Mouse (Mus musculus): ENCODE results near the gene Ms4a7. TPM values are rescaled to one million over a fixed set of nuclear protein-coding genes. Genes with fewer than 3 reads are reported as not detected.
A peak's percentile ranks its signal among the peaks of the same experiment; 100 is the strongest.
"Not testable (repeated sequence)": the region's sequence is repeated elsewhere in the genome, so short reads cannot be mapped to it uniquely, and the experiment has no call there.

Gene Ms4a7
- 1 to 10 TPM in 2 of 4 experiments, under 1 TPM in 2; 0.59 to 1.9 (median 1.2) TPM for total RNA-seq (2022)

DNA sequence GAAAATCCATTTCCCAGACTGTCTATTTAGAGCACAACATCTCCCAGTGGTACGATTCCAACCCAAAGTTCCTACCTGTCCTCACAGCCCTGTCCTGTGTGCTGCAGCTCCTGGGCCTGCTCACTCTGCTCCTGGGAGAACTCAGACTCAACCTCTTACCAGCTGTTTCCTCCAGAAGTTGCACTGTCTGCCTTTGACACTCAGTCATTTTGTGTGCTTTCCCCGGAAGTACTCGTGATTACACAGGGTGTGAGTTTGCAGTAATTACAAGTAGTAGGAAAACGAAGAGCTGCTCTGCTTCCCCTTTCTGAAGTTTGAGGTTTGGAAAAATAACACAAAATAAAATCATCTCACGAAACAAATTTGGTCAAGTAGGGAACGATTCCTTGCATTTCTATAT, at the start of gene Ms4a7:
Ms4a7 (minus strand) TSS at position 215 of the 400 bp plus-strand sequence.
- no peak for DNase-seq (ENCODE audit: low spot score)

DNA sequence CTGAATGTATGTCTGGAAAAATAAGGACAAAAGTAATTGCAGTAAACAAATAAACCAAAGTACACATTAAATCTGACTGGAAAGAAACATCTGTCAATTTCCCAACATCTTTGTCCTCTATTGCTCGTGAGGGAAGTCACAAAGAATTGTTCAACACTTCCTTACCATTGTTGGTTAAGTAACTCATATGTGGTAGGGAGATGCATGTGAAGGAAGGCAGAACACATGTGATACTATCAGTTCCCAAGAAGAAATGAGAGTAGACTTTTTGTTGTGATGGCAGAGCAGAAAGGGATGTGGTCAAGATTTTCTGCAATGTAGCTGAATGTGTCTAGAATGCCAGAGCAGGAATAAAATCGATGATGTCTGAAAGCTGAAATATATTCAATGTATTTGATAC, 40.5 kb upstream of the Ms4a7 start:
- no peak for DNase-seq (ENCODE audit: low spot score)

DNA sequence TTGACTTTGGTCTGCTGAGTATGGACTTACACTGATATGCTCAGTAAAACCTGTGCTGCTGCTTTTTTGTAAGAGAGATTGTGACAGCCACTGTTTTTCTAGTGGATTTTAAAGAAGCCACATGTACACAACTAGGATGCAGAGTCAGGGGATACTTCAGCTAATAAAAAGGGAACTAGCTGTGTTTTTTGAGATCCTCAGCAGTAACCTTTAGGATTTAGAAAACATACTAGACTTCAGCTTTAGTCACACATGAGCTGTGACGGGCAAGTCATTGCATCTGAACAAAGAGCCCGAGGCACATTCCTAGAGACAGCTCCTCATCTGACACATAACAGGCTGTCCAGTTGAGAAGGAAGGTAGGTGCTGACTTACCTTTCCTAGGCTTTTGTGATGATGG, 39.3 kb upstream of the Ms4a7 start, which contains the start of gene Ms4a4a:
Ms4a4a (plus strand) TSS at position 251 of the 400 bp plus-strand sequence.
- DNase-seq (ENCODE audit: low spot score), result no peak

DNA sequence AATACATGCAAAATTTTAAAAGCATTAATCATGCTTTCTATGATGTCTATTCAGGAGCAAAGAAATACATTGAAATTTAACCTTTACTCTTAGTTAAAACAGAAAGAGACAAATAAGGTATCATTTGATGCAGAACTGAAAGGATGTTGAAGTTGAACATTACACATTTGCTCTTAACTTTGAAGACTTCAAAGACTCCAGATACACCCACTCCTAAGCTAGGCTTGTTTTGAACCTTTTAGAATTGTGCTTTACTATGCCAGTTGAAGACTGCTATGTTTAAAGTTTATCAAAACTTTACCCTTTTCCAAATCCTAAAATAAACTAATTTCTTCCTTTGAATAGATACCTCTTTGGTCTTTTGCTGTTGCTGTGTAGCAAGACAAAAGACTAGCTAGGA, 35.2 kb upstream of the Ms4a7 start:
- DNase-seq (ENCODE audit: low spot score), result no peak

DNA sequence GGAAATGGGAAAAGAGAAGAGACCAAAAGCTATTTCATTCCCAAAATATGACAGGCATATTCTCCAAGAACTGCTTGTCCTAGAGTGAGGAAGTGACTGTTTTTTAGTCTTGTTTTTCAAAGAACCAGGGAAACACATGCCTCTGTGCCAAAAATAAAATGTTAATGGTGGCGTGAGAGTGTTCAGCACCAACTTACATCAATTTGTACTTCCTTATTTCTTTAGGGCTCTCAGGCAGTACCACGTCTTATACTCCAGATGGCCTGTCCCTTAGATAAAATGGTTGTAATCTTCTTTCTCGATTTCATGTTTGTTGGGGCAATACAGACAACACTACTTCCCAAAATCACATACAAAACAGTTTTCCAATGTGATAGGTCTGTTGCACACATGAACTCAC, 32.4 kb upstream of the Ms4a7 start:
- DNase-seq (ENCODE audit: low spot score), result peak; percentile 33

DNA sequence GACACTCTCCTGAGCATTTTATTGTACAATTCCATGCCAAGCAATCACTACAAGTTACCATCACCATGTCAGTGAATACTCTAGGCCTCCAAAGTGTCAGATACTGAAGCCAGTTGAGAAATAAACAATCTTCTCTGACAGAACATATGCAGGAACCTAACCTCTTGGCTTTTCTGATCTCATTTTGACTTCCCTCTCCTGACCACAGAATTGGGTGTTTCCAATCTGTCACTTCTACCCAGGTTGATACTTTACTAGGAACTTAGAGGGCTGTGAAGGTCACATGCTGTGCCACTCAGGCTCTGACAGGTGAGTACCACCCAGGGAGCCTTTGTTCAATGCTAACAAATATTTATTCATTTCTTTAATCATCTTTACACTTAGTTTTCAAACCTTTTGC, 26.1 kb upstream of the Ms4a7 start:
- DNase-seq (ENCODE audit: low spot score), result no peak

GRCm38 (mm10) chr19:11360106-11360505, 24.2 kb upstream of the Ms4a7 start:
- DNase-seq (ENCODE audit: low spot score), result no peak

DNA sequence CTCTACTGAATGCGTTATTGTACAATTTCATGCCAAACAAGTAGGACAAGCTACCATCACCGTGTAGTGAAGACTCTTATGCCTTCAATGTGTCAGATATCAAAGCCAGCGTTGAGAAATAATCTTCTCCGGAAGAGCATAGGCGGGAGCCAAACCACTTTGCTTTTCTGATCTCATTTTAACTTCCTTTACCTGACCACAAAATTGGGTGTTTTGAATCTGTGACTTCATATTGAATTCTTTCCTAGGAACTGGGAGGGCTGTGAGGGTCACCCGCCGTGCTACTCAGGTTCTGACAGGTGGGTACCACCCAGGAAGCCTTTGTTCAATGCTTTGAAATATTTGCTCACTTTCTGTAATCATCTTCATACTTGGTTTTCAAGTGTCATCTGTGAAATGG, 19.8 kb upstream of the Ms4a7 start:
- no peak for DNase-seq (ENCODE audit: low spot score)

DNA sequence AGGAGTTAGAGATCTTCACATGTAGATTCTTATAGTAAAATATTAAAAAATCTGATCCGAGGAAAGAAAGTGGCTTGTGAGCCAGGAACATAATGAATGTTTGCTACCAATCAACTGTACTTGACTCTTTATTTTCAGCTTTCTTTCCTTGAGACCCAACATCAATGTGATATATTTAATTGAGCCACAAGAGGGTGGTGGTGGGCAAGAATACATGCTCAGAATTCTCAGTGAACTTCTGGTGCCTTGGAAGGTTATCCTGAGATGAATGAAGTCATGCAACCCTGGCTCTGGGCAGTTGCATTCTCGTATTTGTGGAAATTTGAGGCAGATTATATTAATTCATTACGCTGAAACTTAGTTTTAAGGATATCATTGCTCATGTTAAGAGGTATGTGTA, 15.9 kb upstream of the Ms4a7 start:
- DNase-seq (ENCODE audit: low spot score), result no peak

DNA sequence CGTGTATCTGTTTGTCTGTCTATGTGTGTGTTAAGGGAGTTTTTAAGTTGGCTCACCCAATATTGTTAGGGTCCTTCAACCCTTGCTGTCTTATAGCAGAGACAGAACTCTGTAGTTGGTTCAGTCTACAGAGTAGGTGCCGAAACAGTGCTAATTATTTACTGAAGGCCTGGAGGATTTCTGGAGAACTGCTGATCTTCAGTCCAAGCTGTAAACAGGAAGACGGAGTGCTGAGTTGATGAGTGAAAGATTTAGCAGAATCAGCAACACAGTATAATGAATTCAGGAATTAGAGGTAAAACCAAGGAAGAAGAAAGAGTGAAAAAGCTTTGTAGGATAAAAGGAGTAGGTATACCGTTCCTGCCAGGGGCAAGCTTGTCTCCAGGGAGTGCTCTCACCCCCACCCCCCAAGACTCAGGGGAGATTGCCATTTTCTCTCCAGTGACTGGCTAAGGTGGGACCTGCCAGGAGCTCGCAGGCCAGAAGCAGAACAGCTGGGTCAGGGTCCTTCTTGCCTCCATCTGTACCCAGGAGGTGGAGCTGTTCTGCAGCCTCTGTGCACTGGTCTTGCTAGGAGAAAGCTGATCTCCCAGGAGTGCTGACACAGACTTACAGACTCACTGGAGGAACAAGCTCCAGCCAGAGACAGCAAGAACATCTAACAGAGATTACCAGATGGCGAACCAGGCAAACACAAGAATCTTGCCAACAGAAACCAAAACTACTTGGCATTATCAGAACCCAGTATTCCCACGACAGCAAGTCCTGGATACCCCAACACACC, 13.9 kb upstream of the Ms4a7 start:
- DNase-seq (ENCODE audit: low spot score), result no peak

DNA sequence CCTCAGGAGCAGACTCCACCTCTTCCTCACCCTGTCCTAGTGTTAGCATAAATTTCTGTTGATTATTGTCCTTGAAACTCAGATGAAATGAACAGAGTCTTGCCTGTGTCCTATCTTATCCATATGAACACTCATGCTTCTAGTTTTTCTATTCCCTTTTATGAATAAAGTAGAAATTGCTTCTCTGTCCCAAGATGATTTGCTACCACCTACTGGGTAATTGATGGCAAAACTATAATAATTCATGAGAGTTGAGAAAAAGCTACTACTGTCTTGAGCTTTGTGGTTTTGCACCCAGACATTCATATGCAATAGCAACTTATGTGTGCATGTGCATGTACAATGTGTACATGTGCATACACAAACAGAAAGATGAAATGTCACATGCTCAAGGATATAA, 8.0 kb upstream of the Ms4a7 start:
- DNase-seq (ENCODE audit: low spot score), result no peak

GRCm38 (mm10) chr19:11343147-11343546, 7.2 kb upstream of the Ms4a7 start:
- no peak for DNase-seq (ENCODE audit: low spot score)

- peak; percentile 16 for DNase-seq (ENCODE audit: low spot score)
These were observed 14.8 kb downstream of the Ms4a7 start for GRCm38 (mm10) chr19:11321123-11321522.

- DNase-seq (ENCODE audit: low spot score), result no peak
These were observed 19.2 kb downstream of the Ms4a7 start for GRCm38 (mm10) chr19:11316786-11317185.

DNA sequence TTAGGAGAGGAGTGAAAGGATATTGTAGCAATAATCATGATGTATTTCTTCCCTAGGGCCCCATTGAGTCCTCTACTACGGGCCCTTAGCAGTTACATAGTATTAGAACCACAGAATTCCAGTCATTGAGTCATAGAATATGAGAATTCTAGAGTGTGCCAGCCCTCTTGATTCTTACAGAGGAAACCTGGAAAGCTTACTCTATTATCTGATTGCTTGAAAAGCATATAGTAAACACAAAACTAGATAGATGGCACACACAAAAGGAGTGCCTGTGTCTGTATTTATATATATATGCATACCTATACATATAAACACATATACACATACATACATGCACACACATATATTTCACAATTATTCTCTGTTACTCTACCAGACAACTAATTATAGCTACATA, 21.6 kb downstream of the Ms4a7 start, which contains the start of gene Ms4a14:
Ms4a14 (minus strand) TSS at position 101 of the 400 bp plus-strand sequence.
- DNase-seq (ENCODE audit: low spot score), result no peak

GRCm38 (mm10) chr19:11308888-11309287, 27.1 kb downstream of the Ms4a7 start:
- DNase-seq (ENCODE audit: low spot score), result no peak

GRCm38 (mm10) chr19:11299529-11299928, 36.4 kb downstream of the Ms4a7 start:
- DNase-seq (ENCODE audit: low spot score), result not testable (repeated sequence)

DNA sequence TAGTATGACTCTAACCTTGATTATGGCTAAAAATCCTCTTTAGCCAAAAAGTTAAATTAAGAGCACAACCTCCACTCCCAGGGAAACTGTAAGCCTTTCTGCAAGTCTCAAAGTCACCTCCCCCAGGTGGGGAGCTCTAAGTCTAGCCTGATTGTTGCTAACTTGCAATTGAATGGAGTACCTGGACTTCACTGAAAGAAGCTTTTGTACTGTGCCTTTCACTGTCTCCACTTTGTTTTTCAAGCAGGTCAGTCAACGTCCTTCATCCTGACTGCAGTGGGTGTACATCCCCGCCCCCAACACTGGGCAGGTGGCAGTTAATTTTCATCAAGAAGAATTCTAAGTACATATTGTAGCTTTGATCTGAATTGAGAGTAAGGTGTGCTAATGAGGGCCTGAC, 37.0 kb downstream of the Ms4a7 start:
- DNase-seq (ENCODE audit: low spot score), result no peak

DNA sequence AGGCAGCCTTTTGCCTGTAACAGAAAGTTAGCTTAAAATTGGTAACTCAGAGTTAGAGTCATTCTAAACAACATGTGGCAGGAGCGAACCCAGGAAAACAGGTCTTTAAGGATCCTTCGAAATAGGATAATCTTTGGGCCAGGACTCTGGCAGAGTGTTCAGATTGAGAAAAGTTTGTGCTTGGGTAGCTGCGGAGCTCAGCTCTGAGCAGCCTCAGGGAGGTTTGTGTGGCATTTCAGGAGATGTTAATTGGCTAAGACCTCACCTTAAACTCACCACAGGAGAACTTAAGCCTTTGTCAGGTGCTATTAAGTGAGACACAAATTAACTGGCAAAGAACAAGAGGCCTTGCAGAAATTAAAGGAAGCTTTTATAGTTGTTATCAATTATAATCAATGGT, 42.3 kb downstream of the Ms4a7 start:
- DNase-seq (ENCODE audit: low spot score), result not testable (repeated sequence)

- peak; percentile 20 for DNase-seq (ENCODE audit: low spot score)
These were observed 43.0 kb downstream of the Ms4a7 start for GRCm38 (mm10) chr19:11292990-11293389.

DNA sequence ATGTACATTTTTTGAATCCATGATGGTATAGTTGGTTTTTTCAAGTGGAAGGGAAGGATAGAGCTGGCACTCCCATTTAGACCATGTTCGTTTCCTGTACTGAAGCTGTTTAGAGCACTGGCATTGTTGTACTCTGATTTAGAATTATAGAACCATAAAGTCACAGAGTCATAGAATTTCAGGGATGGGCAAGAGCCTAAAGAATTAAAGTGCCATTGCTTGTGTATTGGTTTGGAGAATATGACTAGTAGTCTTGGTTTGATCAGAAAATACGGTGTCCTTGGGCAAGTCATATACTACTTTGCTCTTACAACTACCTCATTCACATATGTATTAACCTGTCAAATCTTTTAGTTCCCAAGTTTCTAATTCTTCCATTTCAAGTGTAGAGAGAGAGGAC, 52.2 kb downstream of the Ms4a7 start, which contains the start of gene Ms4a5:
Ms4a5 (minus strand) TSS at position 101 of the 400 bp plus-strand sequence.
- no peak for DNase-seq (ENCODE audit: low spot score)

DNA sequence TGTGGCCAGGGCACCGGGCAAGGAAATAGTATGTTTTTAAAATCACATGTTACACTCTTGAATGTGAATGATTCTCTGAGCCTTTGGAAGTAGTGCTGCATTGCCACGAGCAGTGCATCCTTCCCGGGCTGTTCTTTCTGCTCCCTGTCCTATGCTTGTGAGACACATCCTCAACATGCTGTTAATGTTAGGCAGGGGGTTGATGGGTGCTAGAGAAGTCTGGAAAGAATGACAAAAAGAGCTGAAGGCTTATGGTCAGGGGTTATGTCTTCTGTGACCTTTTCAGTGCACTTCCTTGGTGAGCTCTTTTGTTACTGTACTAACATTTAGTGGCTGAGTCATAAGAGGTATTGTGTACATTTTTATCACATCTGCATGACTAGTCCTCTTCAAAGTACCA, 55.7 kb downstream of the Ms4a7 start:
- DNase-seq (ENCODE audit: low spot score), result no peak

DNA sequence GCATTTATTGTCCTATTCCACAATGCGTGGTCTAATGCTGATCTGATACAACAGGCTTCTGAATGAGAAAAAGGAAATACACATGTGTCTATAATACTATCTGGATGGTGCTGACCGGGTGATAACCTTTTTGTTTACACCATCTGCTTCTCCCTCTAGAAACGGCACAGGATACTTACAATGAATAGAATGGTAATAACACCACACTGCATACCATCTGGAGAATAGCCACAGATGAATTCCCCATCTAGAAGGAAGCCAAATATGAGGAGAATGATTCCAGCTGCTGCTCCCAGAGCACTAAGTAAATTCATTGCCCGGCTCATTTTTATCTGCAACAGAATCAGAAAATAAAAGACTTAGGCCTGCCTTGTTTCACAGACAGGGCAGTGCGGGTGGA, 59.5 kb downstream of the Ms4a7 start:
- DNase-seq (ENCODE audit: low spot score), result no peak
